Mouse (Mus musculus): Measurements from ENCODE around the gene C1rl.
A peak's percentile ranks its signal among the peaks of the same experiment; 100 is the strongest.

DNA sequence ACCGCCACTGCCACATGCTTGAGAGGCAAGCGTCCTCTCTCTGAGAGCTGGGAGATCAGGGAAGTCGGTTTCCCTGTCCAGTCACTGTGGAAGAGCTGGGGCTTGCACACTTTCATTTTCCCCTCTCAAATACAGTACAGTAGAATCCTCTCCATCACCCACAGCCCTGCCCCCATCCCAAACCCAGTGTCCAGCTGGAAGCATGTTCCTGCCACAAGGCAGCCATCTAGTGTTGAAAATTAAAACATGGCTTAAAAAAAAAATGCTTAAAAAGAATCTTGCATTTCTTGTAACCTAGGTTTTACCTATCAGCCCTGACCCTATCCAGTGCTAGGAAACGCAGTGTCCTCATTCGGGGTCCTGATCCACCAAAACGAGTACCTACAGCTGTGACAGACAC is 51.6 kb downstream of the C1rl start:
- no peak for TF ChIP-seq POLR2A (IDR thresholded peaks at IDR 0.05; ENCODE audit: extremely low read depth, insufficient read depth, low read length)
- TF ChIP-seq CTCF (IDR thresholded peaks at IDR 0.05; ENCODE audit: low read depth, low read length): 0 out of 2 replicates have a peak, but pooled peaks have one; percentile 34
